Mouse (Mus musculus) liver, postnatal 0 days (tissue): ENCODE data around the gene Myrf. TPM values are rescaled to one million over a fixed set of nuclear protein-coding genes. Genes with fewer than 3 reads are reported as not detected.
A peak's percentile ranks its signal among the peaks of the same experiment; 100 is the strongest.
"Not testable (repeated sequence)": the region's sequence is repeated elsewhere in the genome, so short reads cannot be mapped to it uniquely, and the experiment has no call there.

Experiments
- ATAC-seq: fragments of 200-750 bp; cut with Nextera tagmentation; 2 replicates; pipeline ENCODE4 v1.8.0; 2017; ENCODE audit warnings: mild to moderate bottlenecking, moderate library complexity
- DNase-seq: peaks from one replicate; pipeline ENCODE4 v3.0.0-alpha.2; 2016
- H3K27ac ChIP-seq: fragments of 300-500 bp; sonication (generic); 2 replicates; pipeline ENCODE4 v1.5.1; 2014; ENCODE audit warnings: antibody characterized with exemption, moderate library complexity, mild to moderate bottlenecking, low read depth
- H3K27me3 ChIP-seq: fragments of 300-500 bp; sonication (generic); 2 replicates; pipeline ENCODE4 v1.6.1; 2014; ENCODE audit warnings: low read length, control low read depth, mixed read lengths; ENCODE audit not compliant: insufficient read depth
- H3K36me3 ChIP-seq: fragments of 300-500 bp; sonication (generic); replicated peaks from 2 replicates; pipeline ENCODE4 v1.6.1; 2014; ENCODE audit warnings: mild to moderate bottlenecking, control low read depth, low read length, moderate library complexity, mixed read lengths; ENCODE audit not compliant: insufficient read depth
- H3K4me1 ChIP-seq: fragments of 300-500 bp; sonication (generic); 2 replicates; pipeline ENCODE4 v1.6.1; 2014; ENCODE audit warnings: antibody characterized with exemption, mild to moderate bottlenecking, control low read depth; ENCODE audit not compliant: insufficient read depth
- H3K4me2 ChIP-seq: fragments of 300-500 bp; sonication (generic); 2 replicates; pipeline ENCODE4 v1.6.1; 2014; ENCODE audit warnings: low read depth, mild to moderate bottlenecking, low read length, moderate library complexity, mixed read lengths
- H3K4me3 ChIP-seq: fragments of 300-500 bp; sonication (generic); 2 replicates; pipeline ENCODE4 v1.5.1; 2014; ENCODE audit warnings: low read depth, low read length
- H3K9ac ChIP-seq: fragments of 300-500 bp; sonication (generic); replicated peaks from 2 replicates; pipeline ENCODE4 v1.6.1; 2014; ENCODE audit warnings: mild to moderate bottlenecking, moderate library complexity
- H3K9me3 ChIP-seq: fragments of 300-500 bp; sonication (generic); 2 replicates; pipeline ENCODE4 v1.6.1; 2016; ENCODE audit warnings: mild to moderate bottlenecking, control low read depth, low read length, mixed read lengths
- CTCF ChIP-seq: sonication (generic); IDR thresholded peaks from 2 replicates; pipeline ENCODE4 v1.5.1; 2016; ENCODE audit warnings: antibody characterized with exemption, low read depth
- EP300 ChIP-seq: IDR thresholded peaks from 2 replicates; pipeline ENCODE4 v1.6.1; 2016; ENCODE audit warnings: antibody characterized with exemption, low read depth, mild to moderate bottlenecking
- WGBS: fragments of 180-500 bp; shearing (Covaris S2); extraction: QIAGEN DNeasy Blood & Tissue Kit; methylation state at CpG from one replicate; pipeline ENCODE4 v1.1.7; 2014; ENCODE audit not compliant: insufficient replicate concordance; 5-methylcytosine and 5-hydroxymethylcytosine counted together
- polyA plus RNA-seq: library from polyadenylated mRNA; unstranded; fragments of >200 nt; fragmentation: Nextera tagmentation; extraction: Ambion mirVana; gene quantifications from 2 replicates; pipeline ENCODE4 v1.2.1, GENCODE M21; 2015

Myrf gene
- polyA plus RNA-seq, 1 experiment from 2014 or later = 2.5 TPM

GRCm38 (mm10) chr19:10173844-10174539 is 66.6 kb downstream of the Myrf start:
- Histone ChIP-seq H3K9me3 (0 out of 2 replicates have a peak, but pooled peaks cover 3% of the 10 kb centered on the region), H3K27me3 (no peaks in the 10 kb centered on the region), H3K4me2 (peak overlapping the region; percentile 45), H3K4me1 (peaks cover 32% of the 10 kb centered on the region), H3K9ac (no peak overlapping the region), H3K36me3 (no peaks in the 10 kb centered on the region), H3K27ac (peak overlapping the region; percentile 86), H3K4me3 (no peak overlapping the region)
- no peak for ATAC-seq
- TF ChIP-seq CTCF (no peak), EP300 (no peak)
- DNase-seq = no peak
- WGBS = 52% methylated on average over 7 of the region's 7 CpGs

- no peak overlapping the region for H3K4me3 ChIP-seq
- no peaks in the 10 kb centered on the region for H3K27me3 ChIP-seq
- peak overlapping the region; percentile 86 for H3K27ac ChIP-seq
- H3K36me3 ChIP-seq = no peaks in the 10 kb centered on the region
- 30% methylated on average over 5 of the region's 5 CpGs for WGBS
- H3K9me3 ChIP-seq = no peaks in the 10 kb centered on the region
- H3K4me1 ChIP-seq = peaks cover 32% of the 10 kb centered on the region
- ATAC-seq (peak; percentile 89), DNase-seq (peak; percentile 56)
- TF ChIP-seq CTCF = no peak
- TF ChIP-seq EP300 = peak; percentile 93
- peak overlapping the region; percentile 45 for H3K4me2 ChIP-seq
- no peak overlapping the region; the same call in 1 of the 2 replicates for H3K9ac ChIP-seq
Observed at GRCm38 (mm10) chr19:10173116-10173718, 67.3 kb downstream of the Myrf start.

- Histone ChIP-seq H3K4me2 (no peak overlapping the region), H3K9me3 (no peaks in the 10 kb centered on the region), H3K36me3 (no peaks in the 10 kb centered on the region), H3K27ac (0 out of 2 replicates have a peak overlapping the region, but pooled peaks have one; percentile 9), H3K27me3 (no peaks in the 10 kb centered on the region), H3K9ac (no peak overlapping the region), H3K4me3 (no peak overlapping the region), H3K4me1 (peaks cover 33% of the 10 kb centered on the region)
- ATAC-seq = no peak
- TF ChIP-seq CTCF (no peak), EP300 (no peak)
- DNase-seq = no peak
Observed at GRCm38 (mm10) chr19:10171846-10172245, 68.7 kb downstream of the Myrf start.

- no peak overlapping the region for H3K9ac ChIP-seq
- H3K4me2 ChIP-seq = no peak overlapping the region
- no peak for TF ChIP-seq CTCF
- TF ChIP-seq EP300 = no peak
- H3K27ac ChIP-seq = 0 out of 2 replicates have a peak overlapping the region, but pooled peaks have one; percentile 9
- no peak for ATAC-seq
- no peak overlapping the region for H3K4me3 ChIP-seq
- no peaks in the 10 kb centered on the region for H3K27me3 ChIP-seq
- no peak for DNase-seq
- WGBS = 68% methylated on average over 7 of the region's 7 CpGs
- H3K4me1 ChIP-seq = peaks cover 33% of the 10 kb centered on the region
- no peaks in the 10 kb centered on the region for H3K9me3 ChIP-seq
- H3K36me3 ChIP-seq = no peaks in the 10 kb centered on the region
Observed at GRCm38 (mm10) chr19:10171359-10171758, 69.2 kb downstream of the Myrf start.

GRCm38 (mm10) chr19:10170466-10170865 is 70.1 kb downstream of the Myrf start:
- WGBS = 63% methylated on average over 1 of the region's 1 CpGs
- Histone ChIP-seq H3K4me1 (peaks cover 33% of the 10 kb centered on the region), H3K4me2 (no peak overlapping the region), H3K9ac (no peak overlapping the region), H3K4me3 (no peak overlapping the region), H3K36me3 (no peaks in the 10 kb centered on the region), H3K27ac (no peak overlapping the region), H3K27me3 (no peaks in the 10 kb centered on the region), H3K9me3 (no peaks in the 10 kb centered on the region)
- ATAC-seq (no peak), DNase-seq (no peak)
- TF ChIP-seq EP300 = no peak

GRCm38 (mm10) chr19:10169692-10170330 is 70.7 kb downstream of the Myrf start:
- not testable (repeated sequence) for H3K27ac ChIP-seq
- H3K4me1 ChIP-seq = peaks cover 33% of the 10 kb centered on the region

More at GRCm38 (mm10) chr19:10169692-10170330, 70.7 kb downstream of the Myrf start:
- ATAC-seq, H3K27me3 ChIP-seq, DNase-seq, H3K4me2 ChIP-seq, H3K9me3 ChIP-seq, H3K9ac ChIP-seq, H3K4me3 ChIP-seq, H3K36me3 ChIP-seq: not testable (repeated sequence)
- WGBS = 85% methylated on average over 3 of the region's 3 CpGs
